Mouse (Mus musculus) limb, embryonic 15.5 days (tissue): ENCODE data around the gene Plgrkt. TPM values are rescaled to one million over a fixed set of nuclear protein-coding genes. Genes with fewer than 3 reads are reported as not detected.

Experiments used
- ATAC-seq: fragments of 200-750 bp; cut with Nextera tagmentation; 2 replicates; pipeline ENCODE4 v1.8.0; 2017; ENCODE audit warnings: low read depth, moderate TSS enrichment; ENCODE audit not compliant: insufficient number of reproducible peaks, low FRiP score, low TSS enrichment
- H3K27ac ChIP-seq: fragments of 300-500 bp; sonication (generic); 2 replicates; pipeline ENCODE4 v1.5.1; 2015; ENCODE audit warnings: moderate library complexity, mild to moderate bottlenecking, inconsistent platforms
- H3K27me3 ChIP-seq: fragments of 300-500 bp; sonication (generic); 2 replicates; pipeline ENCODE4 v1.6.1; 2015; ENCODE audit warnings: inconsistent platforms
- H3K36me3 ChIP-seq: fragments of 300-500 bp; sonication (generic); 2 replicates; pipeline ENCODE4 v1.6.1; 2015; ENCODE audit warnings: inconsistent platforms
- H3K4me1 ChIP-seq: fragments of 300-500 bp; sonication (generic); 2 replicates; pipeline ENCODE4 v1.6.1; 2015; ENCODE audit warnings: inconsistent platforms
- H3K4me2 ChIP-seq: fragments of 300-500 bp; sonication (generic); 2 replicates; pipeline ENCODE4 v1.6.1; 2015; ENCODE audit warnings: mild to moderate bottlenecking, inconsistent platforms
- H3K4me3 ChIP-seq: fragments of 300-500 bp; sonication (generic); 2 replicates; pipeline ENCODE4 v1.5.1; 2015; ENCODE audit warnings: mild to moderate bottlenecking, inconsistent platforms
- H3K9ac ChIP-seq: fragments of 300-500 bp; sonication (generic); 2 replicates; pipeline ENCODE4 v1.6.1; 2015; ENCODE audit warnings: inconsistent platforms
- H3K9me3 ChIP-seq: fragments of 300-500 bp; sonication (generic); 2 replicates; pipeline ENCODE4 v1.6.1; 2016; ENCODE audit warnings: inconsistent platforms
- WGBS: fragments of 180-500 bp; shearing (Covaris S2); methylation state at CpG from one replicate; pipeline ENCODE4 v1.1.7; 2015; 5-methylcytosine and 5-hydroxymethylcytosine counted together
- polyA plus RNA-seq: library from polyadenylated mRNA; unstranded; fragments of >200 nt; fragmentation: Nextera tagmentation; extraction: Ambion mirVana; gene quantifications from 2 replicates; pipeline ENCODE4 v1.2.1, GENCODE M21; 2015

The Plgrkt gene
- polyA plus RNA-seq, 1 experiment from 2014 or later = 70.3 TPM

- WGBS = 92% methylated on average over 4 of the region's 4 CpGs
- Histone ChIP-seq H3K9ac (no peak overlapping the region), H3K9me3 (no peaks in the 10 kb centered on the region)
These were observed 32.6 kb upstream of the Plgrkt start for GRCm38 (mm10) chr19:29399786-29400185.

GRCm38 (mm10) chr19:29396353-29396752 lies 29.2 kb upstream of the Plgrkt start:
- Histone ChIP-seq H3K36me3 (no peaks in the 10 kb centered on the region), H3K4me2 (no peak overlapping the region), H3K4me3 (no peak overlapping the region), H3K27me3 (no peaks in the 10 kb centered on the region), H3K27ac (no peak overlapping the region), H3K9ac (no peak overlapping the region), H3K9me3 (no peaks in the 10 kb centered on the region), H3K4me1 (no peaks in the 10 kb centered on the region)
- ATAC-seq = no peak
- WGBS = 49% methylated on average over 1 of the region's 1 CpGs

More at GRCm38 (mm10) chr19:29399786-29400185, 32.6 kb upstream of the Plgrkt start:
- Histone ChIP-seq H3K27me3 (no peaks in the 10 kb centered on the region), H3K4me3 (no peak overlapping the region), H3K4me1 (peaks cover 4% of the 10 kb centered on the region), H3K4me2 (no peak overlapping the region), H3K27ac (no peak overlapping the region), H3K36me3 (no peaks in the 10 kb centered on the region)
- ATAC-seq = no peak

- no peak for ATAC-seq
- Histone ChIP-seq H3K27me3 (no peaks in the 10 kb centered on the region), H3K36me3 (no peaks in the 10 kb centered on the region), H3K9ac (no peak overlapping the region), H3K4me3 (no peak overlapping the region), H3K4me2 (no peak overlapping the region), H3K9me3 (no peaks in the 10 kb centered on the region), H3K4me1 (no peaks in the 10 kb centered on the region), H3K27ac (no peak overlapping the region)
- 94% methylated on average over 2 of the region's 2 CpGs for WGBS
These were observed 27.5 kb upstream of the Plgrkt start for GRCm38 (mm10) chr19:29394721-29395120.

GRCm38 (mm10) chr19:29393333-29393732 lies 26.1 kb upstream of the Plgrkt start:
- no peak overlapping the region for H3K4me2 ChIP-seq
- H3K9ac ChIP-seq = no peak overlapping the region
- H3K27ac ChIP-seq = no peak overlapping the region
- ATAC-seq = no peak
- H3K27me3 ChIP-seq = no peaks in the 10 kb centered on the region
- WGBS = 84% methylated on average over 9 of the region's 9 CpGs
- H3K9me3 ChIP-seq = no peaks in the 10 kb centered on the region
- no peaks in the 10 kb centered on the region for H3K36me3 ChIP-seq
- H3K4me3 ChIP-seq = no peak overlapping the region
- no peaks in the 10 kb centered on the region for H3K4me1 ChIP-seq

- 68% methylated on average over 4 of the region's 4 CpGs for WGBS
- no peak for ATAC-seq
- no peaks in the 10 kb centered on the region for H3K36me3 ChIP-seq
These were observed 24.1 kb upstream of the Plgrkt start for GRCm38 (mm10) chr19:29391279-29391678.

GRCm38 (mm10) chr19:29390483-29390882 lies 23.3 kb upstream of the Plgrkt start:
- Histone ChIP-seq H3K36me3 (no peaks in the 10 kb centered on the region), H3K4me2 (no peak overlapping the region)
- 76% methylated on average over 5 of the region's 5 CpGs for WGBS

More at GRCm38 (mm10) chr19:29391279-29391678, 24.1 kb upstream of the Plgrkt start:
- Histone ChIP-seq H3K27me3 (no peaks in the 10 kb centered on the region), H3K4me2 (no peak overlapping the region), H3K9ac (no peak overlapping the region), H3K27ac (no peak overlapping the region), H3K4me1 (no peaks in the 10 kb centered on the region), H3K4me3 (no peak overlapping the region), H3K9me3 (no peaks in the 10 kb centered on the region)

GRCm38 (mm10) chr19:29388818-29389217 lies 21.6 kb upstream of the Plgrkt start:
- Histone ChIP-seq H3K36me3 (no peaks in the 10 kb centered on the region), H3K4me1 (no peaks in the 10 kb centered on the region), H3K4me3 (no peak overlapping the region), H3K4me2 (no peak overlapping the region), H3K27me3 (no peaks in the 10 kb centered on the region), H3K27ac (no peak overlapping the region), H3K9ac (no peak overlapping the region), H3K9me3 (no peaks in the 10 kb centered on the region)
- WGBS = 94% methylated on average over 1 of the region's 1 CpGs
- no peak for ATAC-seq

More at GRCm38 (mm10) chr19:29390483-29390882, 23.3 kb upstream of the Plgrkt start:
- ATAC-seq = no peak
- Histone ChIP-seq H3K4me3 (no peak overlapping the region), H3K9me3 (no peaks in the 10 kb centered on the region), H3K27ac (no peak overlapping the region), H3K27me3 (no peaks in the 10 kb centered on the region), H3K4me1 (no peaks in the 10 kb centered on the region), H3K9ac (no peak overlapping the region)

- Histone ChIP-seq H3K27ac (no peak overlapping the region), H3K4me2 (no peak overlapping the region), H3K9ac (no peak overlapping the region), H3K36me3 (no peaks in the 10 kb centered on the region), H3K9me3 (no peaks in the 10 kb centered on the region), H3K27me3 (no peaks in the 10 kb centered on the region), H3K4me1 (no peaks in the 10 kb centered on the region), H3K4me3 (no peak overlapping the region)
- 80% methylated on average over 4 of the region's 4 CpGs for WGBS
- no peak for ATAC-seq
These were observed 18.6 kb upstream of the Plgrkt start for GRCm38 (mm10) chr19:29385822-29386221.

GRCm38 (mm10) chr19:29384994-29385393 lies 17.8 kb upstream of the Plgrkt start:
- Histone ChIP-seq H3K4me2 (no peak overlapping the region), H3K4me3 (no peak overlapping the region), H3K4me1 (no peaks in the 10 kb centered on the region), H3K27me3 (no peaks in the 10 kb centered on the region), H3K27ac (no peak overlapping the region), H3K36me3 (no peaks in the 10 kb centered on the region), H3K9me3 (no peaks in the 10 kb centered on the region), H3K9ac (no peak overlapping the region)
- WGBS = 77% methylated on average over 6 of the region's 6 CpGs
- no peak for ATAC-seq

GRCm38 (mm10) chr19:29384412-29384811 lies 17.2 kb upstream of the Plgrkt start:
- Histone ChIP-seq H3K27me3 (no peaks in the 10 kb centered on the region), H3K9ac (no peak overlapping the region), H3K9me3 (no peaks in the 10 kb centered on the region), H3K4me1 (no peaks in the 10 kb centered on the region), H3K27ac (no peak overlapping the region), H3K36me3 (no peaks in the 10 kb centered on the region), H3K4me2 (no peak overlapping the region), H3K4me3 (no peak overlapping the region)
- ATAC-seq = no peak
- WGBS = 81% methylated on average over 9 of the region's 9 CpGs

- H3K9ac ChIP-seq = no peak overlapping the region
- no peaks in the 10 kb centered on the region for H3K9me3 ChIP-seq
- WGBS = 92% methylated on average over 5 of the region's 5 CpGs
- no peaks in the 10 kb centered on the region for H3K36me3 ChIP-seq
- no peaks in the 10 kb centered on the region for H3K4me1 ChIP-seq
- H3K4me3 ChIP-seq = no peak overlapping the region
- H3K27ac ChIP-seq = no peak overlapping the region
- H3K27me3 ChIP-seq = no peaks in the 10 kb centered on the region
- no peak for ATAC-seq
- H3K4me2 ChIP-seq = no peak overlapping the region
These were observed 16.2 kb upstream of the Plgrkt start for GRCm38 (mm10) chr19:29383368-29383767.

GRCm38 (mm10) chr19:29379839-29380603 lies 12.8 kb upstream of the Plgrkt start:
- H3K4me3 ChIP-seq = no peak overlapping the region
- no peak overlapping the region for H3K9ac ChIP-seq
- no peaks in the 10 kb centered on the region for H3K4me1 ChIP-seq
- no peaks in the 10 kb centered on the region for H3K27me3 ChIP-seq
- no peaks in the 10 kb centered on the region for H3K36me3 ChIP-seq
- 85% methylated on average over 14 of the region's 14 CpGs for WGBS
- H3K9me3 ChIP-seq = no peaks in the 10 kb centered on the region
- H3K27ac ChIP-seq = no peak overlapping the region
- no peak overlapping the region for H3K4me2 ChIP-seq
- ATAC-seq = no peak
